Mouse (Mus musculus) thymus, adult 2 months (tissue): ENCODE measurements around the gene Il34. TPM values are rescaled to one million over a fixed set of nuclear protein-coding genes. Genes with fewer than 3 reads are reported as not detected.

Experiments used
- DNase-seq: peaks from one replicate; pipeline ENCODE4 v3.0.0; 2021
- H3K27ac ChIP-seq: fragments of 200-500 bp; 2 replicates; pipeline ENCODE4 v1.5.1; 2012; ENCODE audit warnings: low read length, control low read depth; ENCODE audit not compliant: control insufficient read depth, insufficient read depth
- H3K27me3 ChIP-seq: fragments of 200-500 bp; 2 replicates; pipeline ENCODE4 v1.6.1; 2012; ENCODE audit warnings: mild to moderate bottlenecking, low read length, moderate library complexity, mixed read lengths; ENCODE audit not compliant: control insufficient read depth, insufficient read depth
- H3K36me3 ChIP-seq: fragments of 200-500 bp; 2 replicates; pipeline ENCODE4 v1.6.1; 2012; ENCODE audit warnings: mild to moderate bottlenecking, low read length, moderate library complexity; ENCODE audit not compliant: control insufficient read depth, insufficient read depth
- H3K4me1 ChIP-seq: fragments of 200-500 bp; replicated peaks from 2 replicates; pipeline ENCODE4 v1.6.1; 2012; ENCODE audit warnings: low read length; ENCODE audit not compliant: control insufficient read depth, insufficient read depth
- H3K4me3 ChIP-seq: fragments of 200-500 bp; 2 replicates; pipeline ENCODE4 v1.5.1; 2012; ENCODE audit warnings: mild to moderate bottlenecking, low read length, control low read depth, moderate library complexity; ENCODE audit not compliant: control insufficient read depth, insufficient read depth
- CTCF ChIP-seq: fragments of 200-500 bp; IDR thresholded peaks from 2 replicates; pipeline ENCODE4 v1.5.1; 2012; ENCODE audit warnings: mild to moderate bottlenecking, control low read depth, low read length, moderate library complexity, borderline replicate concordance; ENCODE audit not compliant: control insufficient read depth, poor library complexity, insufficient read depth; ENCODE audit errors: extremely low read depth
- POLR2A ChIP-seq: fragments of 200-500 bp; IDR thresholded peaks from 2 replicates; pipeline ENCODE4 v1.6.1; 2012; ENCODE audit warnings: mild to moderate bottlenecking, low read length, control low read depth, moderate library complexity; ENCODE audit not compliant: control insufficient read depth, poor library complexity, insufficient read depth; ENCODE audit errors: extremely low read depth
- WGBS: fragments of 180-500 bp; shearing (Covaris S2); methylation state at CpG from one replicate; pipeline ENCODE4 v1.1.7; 2018; 5-methylcytosine and 5-hydroxymethylcytosine counted together
- polyA plus RNA-seq: library from polyadenylated mRNA; depleted of rRNA; stranded (reverse); fragments of >200 nt; gene quantifications from 2 replicates; pipeline ENCODE4 v1.2.3, GENCODE M21; 2012

Gene Il34
- polyA plus RNA-seq, 1 experiment = 29.3 TPM

- no peak for DNase-seq
- Histone ChIP-seq H3K4me1 (peaks cover 7% of the 10 kb centered on the region; the same call in 1 of the 2 replicates), H3K27ac (no peak overlapping the region), H3K36me3 (peaks cover 40% of the 10 kb centered on the region), H3K27me3 (no peaks in the 10 kb centered on the region), H3K4me3 (no peak overlapping the region)
- TF ChIP-seq CTCF = no peak
- no peak for TF ChIP-seq POLR2A
- WGBS = 66% methylated on average over 3 of the region's 3 CpGs
Observed at GRCm38 (mm10) chr8:110844941-110845340, 39.2 kb upstream of the Il34 start.

- H3K4me1 ChIP-seq = peaks cover 7% of the 10 kb centered on the region; the same call in 1 of the 2 replicates
- no peak for DNase-seq
- WGBS = 94% methylated on average over 5 of the region's 5 CpGs
- H3K27me3 ChIP-seq = no peaks in the 10 kb centered on the region
- H3K36me3 ChIP-seq = peaks cover 55% of the 10 kb centered on the region
- no peak overlapping the region for H3K27ac ChIP-seq
- no peak overlapping the region for H3K4me3 ChIP-seq
- no peak for TF ChIP-seq POLR2A
- TF ChIP-seq CTCF = no peak
Observed at GRCm38 (mm10) chr8:110843207-110843606, 37.5 kb upstream of the Il34 start.

GRCm38 (mm10) chr8:110842012-110842574, 36.4 kb upstream of the Il34 start:
- H3K27me3 ChIP-seq = no peaks in the 10 kb centered on the region
- TF ChIP-seq POLR2A (no peak), CTCF (no peak)
- H3K4me1 ChIP-seq = peaks cover 5% of the 10 kb centered on the region; the same call in 1 of the 2 replicates
- H3K36me3 ChIP-seq = peaks cover 66% of the 10 kb centered on the region
- no peak overlapping the region for H3K4me3 ChIP-seq
- H3K27ac ChIP-seq = no peak overlapping the region
- DNase-seq = no peak
- WGBS = 92% methylated on average over 3 of the region's 3 CpGs

GRCm38 (mm10) chr8:110831956-110832355, 26.2 kb upstream of the Il34 start:
- TF ChIP-seq POLR2A (no peak), CTCF (no peak)
- H3K36me3 ChIP-seq = peaks cover 97% of the 10 kb centered on the region
- H3K4me3 ChIP-seq = no peak overlapping the region
- no peak overlapping the region for H3K27ac ChIP-seq
- no peaks in the 10 kb centered on the region for H3K27me3 ChIP-seq
- no peaks in the 10 kb centered on the region for H3K4me1 ChIP-seq
- WGBS = 93% methylated on average over 3 of the region's 3 CpGs
- DNase-seq = no peak

GRCm38 (mm10) chr8:110828511-110828910, 22.8 kb upstream of the Il34 start:
- TF ChIP-seq POLR2A = no peak
- no peak for TF ChIP-seq CTCF
- 85% methylated on average over 3 of the region's 3 CpGs for WGBS
- Histone ChIP-seq H3K4me1 (no peaks in the 10 kb centered on the region), H3K27me3 (no peaks in the 10 kb centered on the region), H3K36me3 (peaks cover 98% of the 10 kb centered on the region), H3K27ac (no peak overlapping the region), H3K4me3 (no peak overlapping the region)
- DNase-seq = no peak

- no peaks in the 10 kb centered on the region for H3K4me1 ChIP-seq
- no peak overlapping the region for H3K27ac ChIP-seq
- no peaks in the 10 kb centered on the region for H3K27me3 ChIP-seq
- no peak for TF ChIP-seq POLR2A
- TF ChIP-seq CTCF = no peak
- DNase-seq = no peak
- WGBS = 86% methylated on average over 1 of the region's 1 CpGs
- H3K36me3 ChIP-seq = peaks cover 99% of the 10 kb centered on the region
- no peak overlapping the region for H3K4me3 ChIP-seq
Observed at GRCm38 (mm10) chr8:110824861-110825260, 19.1 kb upstream of the Il34 start.

- H3K27ac ChIP-seq = no peak overlapping the region
- peaks cover 99% of the 10 kb centered on the region for H3K36me3 ChIP-seq
- no peak overlapping the region for H3K4me3 ChIP-seq
- H3K4me1 ChIP-seq = no peaks in the 10 kb centered on the region
- TF ChIP-seq POLR2A (no peak), CTCF (no peak)
- no peak for DNase-seq
- H3K27me3 ChIP-seq = no peaks in the 10 kb centered on the region
- 92% methylated on average over 3 of the region's 3 CpGs for WGBS
Observed at GRCm38 (mm10) chr8:110821960-110822359, 16.2 kb upstream of the Il34 start.
